Mouse (Mus musculus): ENCODE measurements at regions not wholly inside any gene's neighbourhood (a gene's known extent, or its start where the extent isn't known, plus 50 kb on each side); places are given as distances from the start of the nearest gene placed in this dataset.

DNA sequence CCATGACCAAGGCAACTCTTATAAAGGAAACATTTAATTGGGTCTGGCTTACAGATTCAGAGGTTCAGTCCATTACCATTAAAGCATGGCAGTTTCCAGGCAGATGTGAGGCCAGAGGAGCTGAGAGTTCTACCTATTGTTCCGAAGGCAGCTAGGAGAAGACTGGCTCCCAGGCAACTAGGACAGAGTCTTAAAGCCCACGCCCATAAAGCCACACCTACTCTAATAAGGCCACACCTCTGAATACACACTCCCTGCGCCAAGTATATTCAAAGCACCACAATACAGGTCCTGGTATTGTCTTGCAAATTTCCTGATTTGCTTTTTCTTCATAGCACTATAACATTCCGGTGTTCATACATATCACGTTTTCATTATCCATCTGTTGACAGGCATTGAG lies 194.8 kb upstream of the Auts2 start:
- no peak overlapping the region for H3K4me3 ChIP-seq
- no peak for TF ChIP-seq CTCF (IDR thresholded peaks at IDR 0.05)
- no peak for DNase-seq
- intact Hi-C loops (cut with DNase I): no loop called here
- H3K27ac ChIP-seq: no peak overlapping the region

DNA sequence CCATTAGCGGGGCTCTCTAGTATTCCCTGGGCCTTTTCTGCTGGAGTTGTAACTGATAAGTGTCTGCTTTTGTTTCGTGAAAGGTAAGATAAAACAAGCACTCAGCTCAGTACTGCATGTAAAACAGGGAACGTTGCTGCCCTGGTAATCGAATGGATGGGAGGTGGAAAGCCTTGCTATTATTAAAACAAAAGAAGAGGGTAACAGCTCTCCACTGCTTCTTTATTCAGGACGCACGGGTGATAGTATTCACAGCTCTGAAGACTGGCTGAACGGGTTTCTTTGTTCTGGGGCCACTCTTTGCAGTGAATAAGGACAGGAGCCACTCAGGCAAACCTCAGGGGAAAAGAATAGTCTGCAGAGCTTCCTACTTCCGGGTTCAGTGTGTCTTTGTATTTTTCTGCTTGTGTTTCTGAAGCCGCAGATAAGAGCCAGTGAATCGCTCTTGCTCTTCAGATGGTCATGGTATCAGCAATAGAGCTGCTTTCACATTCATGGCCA lies 185.6 kb upstream of the Auts2 start:
- intact Hi-C loops (cut with DNase I): no loop called here
- H3K27ac ChIP-seq: no peak overlapping the region
- H3K4me3 ChIP-seq: no peak overlapping the region
- no peak for DNase-seq
- TF ChIP-seq CTCF (IDR thresholded peaks at IDR 0.05): no peak

DNA sequence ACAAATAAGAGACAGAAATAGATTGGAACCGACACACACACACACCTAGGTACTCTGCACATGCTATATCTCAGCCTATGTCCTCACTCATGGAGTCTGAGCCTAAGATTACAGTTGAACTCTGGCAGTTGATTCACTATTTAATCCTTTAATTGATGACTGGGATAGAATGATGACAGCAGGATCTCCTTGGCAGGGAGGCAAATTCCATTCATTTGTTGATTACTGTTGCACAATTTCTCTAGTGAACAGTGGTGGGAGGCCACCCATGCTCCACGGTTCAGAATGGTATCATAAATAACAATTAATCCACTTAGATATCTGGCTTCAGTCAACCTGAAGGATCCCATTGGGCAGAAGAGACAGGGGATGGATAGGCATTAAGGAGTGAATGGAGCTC lies 181.3 kb upstream of the Auts2 start:
- Histone ChIP-seq H3K27ac (no peak overlapping the region), H3K4me3 (no peak overlapping the region)
- DNase-seq: no peak
- intact Hi-C loops (cut with DNase I): no loop called here
- no peak for TF ChIP-seq CTCF (IDR thresholded peaks at IDR 0.05)

DNA sequence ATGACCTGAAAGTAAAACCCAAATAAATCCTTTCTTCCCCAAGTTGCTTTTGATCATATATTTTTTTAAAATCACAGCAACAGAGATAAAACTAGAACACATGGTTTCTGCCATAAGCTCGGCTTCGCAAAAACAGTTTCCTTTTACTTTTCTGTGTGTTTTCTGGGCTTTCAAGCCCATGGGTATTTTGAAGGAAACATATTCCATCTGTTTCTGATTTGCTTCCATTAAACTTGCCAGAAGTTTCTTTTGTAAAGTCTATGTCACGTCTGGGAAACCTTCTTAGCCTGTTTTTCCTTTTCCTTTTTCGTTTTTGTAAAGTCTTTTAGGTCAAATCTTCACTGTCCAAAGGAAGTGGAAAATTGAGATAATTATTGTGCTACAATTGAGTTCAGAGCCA lies 167.2 kb upstream of the Auts2 start:
- no peak overlapping the region for H3K4me3 ChIP-seq
- H3K27ac ChIP-seq: no peak overlapping the region
- TF ChIP-seq CTCF (IDR thresholded peaks at IDR 0.05): no peak
- DNase-seq: no peak
- intact Hi-C loops (cut with DNase I): no loop called here

DNA sequence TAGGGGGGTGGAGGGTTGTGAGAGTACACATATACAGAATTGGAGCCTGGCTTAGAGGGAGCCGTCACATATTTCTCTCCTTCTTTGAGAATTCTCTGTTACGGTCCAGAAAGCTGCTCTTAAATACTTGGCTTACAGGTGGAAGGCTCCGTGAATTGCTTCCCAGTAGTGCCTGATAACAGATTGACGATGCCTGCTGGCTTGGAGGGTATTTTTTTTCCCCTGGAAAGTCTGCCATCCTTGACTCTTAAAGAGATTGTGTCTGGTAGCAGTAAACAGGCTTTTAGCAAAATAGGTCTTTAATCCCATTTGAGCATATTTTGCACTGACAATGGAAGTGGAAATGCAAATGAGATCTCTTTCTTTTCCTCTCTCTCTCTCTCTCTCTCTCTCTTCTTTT lies 164.4 kb upstream of the Auts2 start:
- intact Hi-C loops (cut with DNase I): no loop called here
- H3K4me3 ChIP-seq: no peak overlapping the region
- TF ChIP-seq CTCF (IDR thresholded peaks at IDR 0.05): no peak
- H3K27ac ChIP-seq: no peak overlapping the region
- no peak for DNase-seq

DNA sequence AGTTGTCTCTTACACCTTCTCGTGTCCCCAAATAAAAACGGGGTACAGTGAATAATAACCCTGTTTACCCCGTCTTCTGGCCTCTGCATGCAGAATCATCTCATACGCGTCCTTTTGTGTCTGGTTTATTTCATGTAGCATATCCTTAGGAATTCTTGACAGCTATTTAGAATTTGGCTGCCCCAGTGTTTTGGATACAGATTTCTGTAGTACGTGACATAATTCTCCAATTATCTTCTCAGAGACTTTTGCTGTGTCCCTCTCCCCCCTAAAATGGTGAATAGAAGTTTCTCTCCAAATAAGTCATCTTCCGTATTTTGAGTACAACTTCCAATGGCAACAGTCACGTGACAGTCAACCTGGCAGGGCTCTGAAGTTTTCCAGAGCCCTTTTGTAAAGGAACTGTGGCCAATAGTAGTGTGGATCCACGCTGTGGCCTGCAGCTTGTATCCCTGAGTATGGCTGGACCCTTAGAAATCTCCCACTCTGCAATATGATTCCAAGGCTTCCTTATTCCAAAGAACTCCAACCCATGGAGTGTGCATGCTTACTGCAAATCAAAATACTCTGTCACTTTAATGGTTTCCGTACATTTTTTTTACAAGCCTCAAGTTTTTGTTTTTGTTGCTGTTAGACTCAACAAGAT lies 160.4 kb upstream of the Auts2 start:
- no peak for DNase-seq
- no peak for TF ChIP-seq CTCF (IDR thresholded peaks at IDR 0.05)
- Histone ChIP-seq H3K27ac (no peak overlapping the region), H3K4me3 (no peak overlapping the region)
- intact Hi-C loops (cut with DNase I): no loop called here

DNA sequence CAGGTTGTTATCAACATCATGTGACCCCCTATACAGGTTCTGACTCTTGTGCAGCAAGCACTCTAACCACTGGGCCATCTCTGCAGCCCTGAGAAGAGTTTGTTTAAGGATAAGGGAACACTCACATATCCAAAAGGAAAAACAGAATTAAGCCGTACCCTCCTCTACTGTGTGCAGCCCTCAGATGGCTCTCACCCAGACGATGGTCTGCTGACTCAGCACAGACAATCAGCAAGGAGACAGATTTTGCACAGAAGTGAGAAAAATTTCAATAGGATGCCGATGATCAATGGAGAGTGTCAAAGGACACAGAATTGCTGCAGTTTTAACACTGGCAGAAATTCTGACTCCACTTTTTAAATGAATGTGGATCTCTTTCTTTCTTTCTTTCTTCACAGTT lies 159.4 kb upstream of the Auts2 start:
- intact Hi-C loops (cut with DNase I): no loop called here
- no peak overlapping the region for H3K4me3 ChIP-seq
- no peak overlapping the region for H3K27ac ChIP-seq
- no peak for DNase-seq
- no peak for TF ChIP-seq CTCF (IDR thresholded peaks at IDR 0.05)

DNA sequence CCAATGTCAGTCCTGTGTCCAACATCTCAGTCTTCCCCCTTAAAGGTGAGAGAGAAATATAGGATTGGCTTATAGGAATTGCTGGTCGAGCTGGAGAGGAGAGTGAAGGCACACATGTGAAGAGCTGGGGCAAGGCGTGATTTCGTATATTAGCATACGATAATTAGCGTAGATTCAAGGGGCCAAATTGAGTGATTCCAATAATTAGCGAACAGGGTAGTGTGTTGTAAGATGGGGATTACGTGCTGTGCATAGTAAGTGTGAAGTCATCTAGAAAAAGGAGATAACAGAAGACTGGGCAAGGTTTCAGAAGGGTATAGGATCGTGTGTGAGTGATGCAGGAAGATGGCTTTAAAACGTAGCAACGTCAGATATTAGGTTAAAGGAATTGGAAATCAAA lies 147.6 kb upstream of the Auts2 start:
- intact Hi-C loops (cut with DNase I): no loop called here
- no peak overlapping the region for H3K27ac ChIP-seq
- H3K4me3 ChIP-seq: no peak overlapping the region
- DNase-seq: no peak
- TF ChIP-seq CTCF (IDR thresholded peaks at IDR 0.05): no peak

DNA sequence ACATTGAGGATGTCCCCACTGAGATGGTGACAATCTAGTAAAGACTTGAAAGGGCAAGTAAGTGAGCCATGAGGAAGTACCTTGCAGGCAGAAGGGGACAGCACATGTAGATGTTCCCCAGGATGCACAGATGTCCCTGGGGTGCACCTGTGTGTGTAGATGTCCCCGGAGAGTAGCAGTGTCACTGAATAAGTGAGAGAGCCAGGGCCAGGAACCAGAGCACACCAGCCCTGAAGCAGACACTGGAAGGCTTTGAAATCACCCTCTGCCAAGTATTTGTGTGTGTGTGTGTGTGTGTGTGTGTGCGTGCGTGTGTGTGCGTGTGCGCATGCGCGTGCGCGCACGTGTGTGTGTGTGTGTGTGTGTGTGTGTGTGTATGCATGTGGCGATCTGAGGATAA lies 132.1 kb upstream of the Auts2 start:
- Histone ChIP-seq H3K27ac (no peak overlapping the region), H3K4me3 (no peak overlapping the region)
- intact Hi-C loops (cut with DNase I): no loop called here
- no peak for TF ChIP-seq CTCF (IDR thresholded peaks at IDR 0.05)
- no peak for DNase-seq

DNA sequence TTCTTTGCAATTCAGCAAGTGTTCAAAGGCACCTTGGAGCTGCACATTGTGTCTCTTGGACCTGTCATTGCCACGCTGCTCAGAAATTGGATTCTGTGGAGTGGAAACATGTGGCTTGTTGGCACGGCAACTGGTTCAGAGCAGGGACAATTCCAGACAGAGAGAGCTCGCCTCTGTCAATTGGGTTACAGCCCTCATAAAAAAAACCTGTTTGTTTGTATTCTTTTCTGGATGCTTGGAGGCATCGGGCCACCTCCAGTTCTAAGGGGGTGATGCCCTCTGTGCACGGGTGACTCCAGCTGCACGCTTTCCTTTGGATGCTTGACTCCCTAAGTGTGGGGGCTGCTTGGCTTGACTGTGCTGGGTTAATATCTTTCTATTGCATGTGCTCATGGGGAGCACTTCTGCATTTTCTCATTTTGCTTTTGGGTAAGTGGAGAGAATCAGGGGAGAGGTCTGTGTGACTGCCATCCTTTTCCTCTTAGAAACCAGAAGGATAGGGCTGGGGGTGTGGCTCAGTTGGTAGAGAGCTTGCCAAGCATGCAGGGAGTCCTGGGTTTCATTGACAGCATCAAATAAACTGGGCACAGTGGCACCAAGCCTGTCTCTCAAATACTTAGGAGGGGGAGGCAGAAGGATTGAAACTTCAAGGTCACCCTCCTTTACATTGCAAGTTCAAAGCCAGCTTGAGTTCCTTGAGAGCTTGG lies 130.6 kb upstream of the Auts2 start:
- Histone ChIP-seq H3K27ac (no peak overlapping the region), H3K4me3 (no peak overlapping the region)
- intact Hi-C loops (cut with DNase I): no loop called here
- TF ChIP-seq CTCF (IDR thresholded peaks at IDR 0.05): no peak
- peak; percentile 28 for DNase-seq

DNA sequence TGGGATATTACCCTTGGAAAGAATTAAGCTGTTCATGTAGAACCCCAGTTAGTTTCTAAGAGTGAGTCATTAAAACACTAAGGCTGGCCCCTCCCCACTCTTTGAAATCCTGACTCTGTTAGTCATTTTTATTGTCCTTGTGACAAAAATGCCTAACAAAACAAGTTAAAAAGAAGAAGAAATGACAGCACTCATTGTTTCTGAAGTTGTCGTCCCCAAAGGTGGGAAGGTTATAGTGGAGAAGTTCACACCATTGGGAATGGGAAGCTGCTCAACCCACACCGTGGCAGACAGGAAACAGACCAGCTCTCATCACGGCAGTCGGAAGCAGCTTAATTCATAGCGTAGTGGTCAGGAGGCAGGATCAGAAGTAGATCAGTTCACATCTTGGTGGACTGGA lies 128.4 kb upstream of the Auts2 start:
- no peak for TF ChIP-seq CTCF (IDR thresholded peaks at IDR 0.05)
- intact Hi-C loops (cut with DNase I): no loop called here
- DNase-seq: no peak
- Histone ChIP-seq H3K4me3 (no peak overlapping the region), H3K27ac (no peak overlapping the region)

DNA sequence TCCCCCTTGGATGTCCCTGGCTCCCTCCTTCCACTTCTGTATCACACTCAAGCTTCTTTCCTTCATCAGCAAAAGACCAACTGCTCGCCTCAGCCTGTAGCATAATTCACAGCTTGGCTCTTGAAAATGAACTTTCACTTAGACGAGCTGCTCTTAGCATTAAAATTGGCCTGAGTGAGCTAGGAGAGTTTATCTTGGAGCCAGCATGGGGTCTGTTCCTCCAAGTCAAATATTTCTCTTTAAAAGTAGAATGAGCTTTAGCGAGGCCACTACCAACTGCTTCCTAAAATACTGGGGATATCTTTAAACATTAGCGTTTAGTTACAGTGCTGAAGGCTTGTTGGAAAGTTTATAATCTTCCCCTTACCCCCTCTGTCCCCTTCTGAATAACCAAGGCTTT lies 124.2 kb upstream of the Auts2 start:
- TF ChIP-seq CTCF (IDR thresholded peaks at IDR 0.05): no peak
- no peak overlapping the region for H3K27ac ChIP-seq
- DNase-seq: no peak
- no peak overlapping the region for H3K4me3 ChIP-seq
- intact Hi-C loops (cut with DNase I): no loop called here

DNA sequence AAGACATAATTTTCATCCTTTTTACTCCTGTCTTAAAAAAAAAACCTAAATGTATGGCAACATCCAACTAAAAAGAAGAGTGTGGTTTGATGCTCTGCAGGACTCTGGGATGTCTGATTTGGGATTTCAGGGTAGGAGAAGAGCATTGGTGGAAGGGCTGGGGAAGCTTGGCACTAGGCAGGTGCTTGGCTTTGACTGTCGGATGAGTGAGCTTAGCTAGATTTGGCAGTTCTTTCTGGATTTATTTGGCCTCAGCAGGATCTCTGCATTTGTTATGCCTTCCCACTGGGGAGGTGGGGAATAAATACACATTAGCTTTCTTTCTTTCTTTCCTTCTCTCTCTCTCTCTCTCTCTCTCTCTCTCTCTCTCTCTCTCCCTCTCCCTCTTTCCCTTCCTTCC lies 118.1 kb upstream of the Auts2 start:
- Histone ChIP-seq H3K4me3 (no peak overlapping the region), H3K27ac (no peak overlapping the region)
- intact Hi-C loops (cut with DNase I): no loop called here
- no peak for TF ChIP-seq CTCF (IDR thresholded peaks at IDR 0.05)
- DNase-seq: no peak

DNA sequence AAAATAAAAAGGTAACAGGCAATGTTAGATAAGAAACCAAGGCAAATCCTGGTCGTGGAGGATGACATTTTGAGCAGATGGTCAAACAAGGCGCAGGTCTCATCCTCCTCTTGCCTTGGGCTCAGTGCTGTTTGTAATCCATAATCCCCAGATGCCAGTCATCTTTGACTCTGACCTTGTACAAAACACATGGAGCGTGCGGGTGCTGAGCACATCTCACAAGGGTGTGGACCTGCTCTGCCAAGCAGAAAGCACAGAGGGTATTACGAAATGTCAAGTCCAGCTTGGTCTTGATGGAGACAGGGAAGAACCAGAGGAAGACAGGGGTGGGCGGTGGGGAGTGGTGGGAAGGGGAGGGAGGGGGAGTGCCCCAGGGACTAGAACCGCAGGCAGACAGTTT lies 116.9 kb upstream of the Auts2 start:
- Histone ChIP-seq H3K27ac (no peak overlapping the region), H3K4me3 (no peak overlapping the region)
- DNase-seq: no peak
- intact Hi-C loops (cut with DNase I): no loop called here
- no peak for TF ChIP-seq CTCF (IDR thresholded peaks at IDR 0.05)

Measured in gastrocnemius, adult 2 months (tissue).